Comparison of ENCODE assay signal across 22 mouse cellular contexts in the genomic region with DNA sequence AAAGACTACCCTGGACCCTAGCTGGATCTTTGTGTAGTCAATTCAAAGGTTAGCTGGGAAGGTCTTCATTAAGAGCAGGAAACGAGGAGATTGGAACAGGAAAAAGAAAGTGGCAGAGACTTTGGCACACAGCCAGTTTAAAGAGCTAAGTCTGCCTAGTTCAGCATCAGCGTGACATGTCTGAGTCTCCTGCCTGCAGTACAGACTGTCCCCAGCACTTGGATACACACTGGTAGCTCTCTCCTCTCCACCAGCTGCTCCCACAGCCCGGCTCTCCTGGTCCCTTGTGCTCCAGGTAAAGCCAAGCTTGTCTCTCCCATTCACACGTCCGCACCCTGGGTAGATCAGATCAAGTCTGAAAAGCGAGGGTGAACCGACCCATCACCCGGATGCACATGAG.
DNase-seq lines count a peak whose midpoint lies in the region; ATAC-seq and TF ChIP-seq lines count a peak whose summit lies in the region.
"Had no signal": no experiment of that assay in that cellular context is flagged by ENCODE, and none has a peak within 500 bp of the region (broad histone marks: within the 10 kb centered on the region; RNA-seq: fewer than 3 reads in every experiment).

No protein-coding gene starts in this region.

- 73% methylated on average over 8 of the region's 8 CpGs for WGBS in forebrain, embryonic 12.5 days
- 81% methylated on average over 8 of the region's 8 CpGs for WGBS in forebrain, embryonic 10.5 days
- 68% methylated on average over 8 of the region's 8 CpGs for WGBS in forebrain, postnatal 0 days
- 69% methylated on average over 8 of the region's 8 CpGs for WGBS in forebrain, embryonic 15.5 days

- intact Hi-C loops in left cerebral cortex, postnatal 4 days (cut with DNase I), result no loop called here
- intact Hi-C loops in left cerebral cortex, postnatal 10 days (cut with DNase I), result no loop called here

- H3K4me1 ChIP-seq in forebrain, embryonic 12.5 days, result peaks cover 30% of the 10 kb centered on the region
- peaks cover 39% of the 10 kb centered on the region for H3K4me1 ChIP-seq in forebrain, embryonic 10.5 days
- H3K4me1 ChIP-seq in forebrain, postnatal 0 days (ENCODE audit: insufficient read depth), result peaks cover 4% of the 10 kb centered on the region; the same call in 1 of the 2 replicates
- peaks cover 16% of the 10 kb centered on the region; the same call in 1 of the 2 replicates for H3K4me1 ChIP-seq in forebrain, embryonic 15.5 days
- H3K4me1 ChIP-seq: intestine, embryonic 15.5 days had no signal

- no peak for TF ChIP-seq CTCF in forebrain, postnatal 0 days (IDR thresholded peaks at IDR 0.05; ENCODE audit: low read depth)

- no peaks in the 10 kb centered on the region for H3K9me3 ChIP-seq in forebrain, embryonic 12.5 days
- no peaks in the 10 kb centered on the region for H3K9me3 ChIP-seq in forebrain, embryonic 10.5 days
- no peaks in the 10 kb centered on the region for H3K9me3 ChIP-seq in forebrain, postnatal 0 days (ENCODE audit: low read length)
- no peaks in the 10 kb centered on the region for H3K9me3 ChIP-seq in forebrain, embryonic 15.5 days
- H3K9me3 ChIP-seq: embryonic facial prominence, embryonic 10.5 days; embryonic facial prominence, embryonic 13.5 days; hindbrain, embryonic 13.5 days; intestine, embryonic 15.5 days had no signal

- H3K27me3 ChIP-seq in forebrain, embryonic 12.5 days, result no peaks in the 10 kb centered on the region
- no peaks in the 10 kb centered on the region for H3K27me3 ChIP-seq in forebrain, embryonic 10.5 days (ENCODE audit: poor library complexity, severe bottlenecking)
- H3K27me3 ChIP-seq in forebrain, postnatal 0 days (ENCODE audit: insufficient read depth, low read length), result no peaks in the 10 kb centered on the region
- no peaks in the 10 kb centered on the region for H3K27me3 ChIP-seq in forebrain, embryonic 15.5 days
- H3K27me3 ChIP-seq: intestine, embryonic 15.5 days had no signal

- no peak for ATAC-seq in forebrain, embryonic 12.5 days (ENCODE audit: low FRiP score)
- peak; percentile 38; the same call in 1 of the 2 replicates for ATAC-seq in forebrain, postnatal 0 days
- no peak for ATAC-seq in forebrain, embryonic 15.5 days (replicated peaks)
- ATAC-seq: CD4-positive, CD25-positive, alpha-beta regulatory T cell, adult 4 months; intestine, embryonic 15.5 days had no signal

- H3K9ac ChIP-seq in forebrain, embryonic 12.5 days, result no peak overlapping the region
- no peak overlapping the region for H3K9ac ChIP-seq in forebrain, postnatal 0 days
- H3K9ac ChIP-seq in forebrain, embryonic 15.5 days (replicated peaks), result no peak overlapping the region
- H3K9ac ChIP-seq: embryonic facial prominence, embryonic 13.5 days; hindbrain, embryonic 13.5 days; intestine, embryonic 15.5 days had no signal

- no peak overlapping the region for H3K4me2 ChIP-seq in forebrain, embryonic 12.5 days
- H3K4me2 ChIP-seq in forebrain, postnatal 0 days (ENCODE audit: low read depth), result no peak overlapping the region
- H3K4me2 ChIP-seq in forebrain, embryonic 15.5 days (replicated peaks), result no peak overlapping the region
- H3K4me2 ChIP-seq: embryonic facial prominence, embryonic 13.5 days; heart, embryonic 11.5 days; hindbrain, embryonic 13.5 days; intestine, embryonic 15.5 days had no signal

- H3K36me3 ChIP-seq in forebrain, embryonic 12.5 days (replicated peaks), result no peaks in the 10 kb centered on the region
- no peaks in the 10 kb centered on the region for H3K36me3 ChIP-seq in forebrain, embryonic 10.5 days (replicated peaks)
- no peaks in the 10 kb centered on the region for H3K36me3 ChIP-seq in forebrain, postnatal 0 days (ENCODE audit: insufficient read depth)
- H3K36me3 ChIP-seq in forebrain, embryonic 15.5 days, result no peaks in the 10 kb centered on the region
- H3K36me3 ChIP-seq: embryonic facial prominence, embryonic 10.5 days; embryonic facial prominence, embryonic 13.5 days; hindbrain, embryonic 13.5 days; intestine, embryonic 15.5 days had no signal

- H3K27ac ChIP-seq in forebrain, embryonic 12.5 days, result 0 out of 2 replicates have a peak overlapping the region, but pooled peaks have one; percentile 4
- no peak overlapping the region for H3K27ac ChIP-seq in forebrain, embryonic 10.5 days
- H3K27ac ChIP-seq in forebrain, postnatal 0 days (ENCODE audit: low read depth, low read length), result no peak overlapping the region
- no peak overlapping the region for H3K27ac ChIP-seq in forebrain, embryonic 15.5 days (replicated peaks)
- H3K27ac ChIP-seq: embryonic facial prominence, embryonic 10.5 days; embryonic facial prominence, embryonic 13.5 days; gastrocnemius, adult 2 months; hindbrain, embryonic 13.5 days; intestine, embryonic 15.5 days had no signal

- no peak overlapping the region for H3K4me3 ChIP-seq in forebrain, embryonic 12.5 days (replicated peaks)
- H3K4me3 ChIP-seq in forebrain, embryonic 10.5 days, result no peak overlapping the region
- no peak overlapping the region for H3K4me3 ChIP-seq in forebrain, postnatal 0 days (ENCODE audit: low read depth, low read length)
- no peak overlapping the region for H3K4me3 ChIP-seq in forebrain, embryonic 15.5 days
- H3K4me3 ChIP-seq: embryonic facial prominence, embryonic 10.5 days; embryonic facial prominence, embryonic 13.5 days; erythroblast, embryonic 14.5 days; gastrocnemius, adult 2 months; hindbrain, embryonic 13.5 days; intestine, embryonic 15.5 days had no signal

- no peak for DNase-seq in forebrain, embryonic 10.5 days (ENCODE audit: extremely low spot score, low spot score)
- peak; percentile 32 for DNase-seq in forebrain, postnatal 0 days
- peak; percentile 45 for DNase-seq in left cerebral cortex, postnatal 4 days
- DNase-seq in left cerebral cortex, postnatal 10 days (ENCODE audit: extremely low spot score in 1 of 2, low spot score in 2 of 2), result no peak
- DNase-seq: adrenal gland, adult 2 months; cerebellum, adult 11 months; cerebellum, adult 2 months; cerebellum, adult 9-11 months; gastrocnemius, adult 2 months; gastrocnemius, postnatal 14 days; heart, adult 11 months; kidney, adult 11 months; kidney, adult 8-10 months had no signal

Comparison
In these comparisons a context has a peak if more than half of its experiments do, and no peak if none do; other contexts are left out.
1. DNase-seq: peak in forebrain, postnatal 0 days (single experiment) and left cerebral cortex, postnatal 4 days (single experiment); none in forebrain, embryonic 10.5 days (single experiment) and left cerebral cortex, postnatal 10 days (0 of 2).